Mouse (Mus musculus): ENCODE data around the gene Yju2.

The Yju2 gene

DNA sequence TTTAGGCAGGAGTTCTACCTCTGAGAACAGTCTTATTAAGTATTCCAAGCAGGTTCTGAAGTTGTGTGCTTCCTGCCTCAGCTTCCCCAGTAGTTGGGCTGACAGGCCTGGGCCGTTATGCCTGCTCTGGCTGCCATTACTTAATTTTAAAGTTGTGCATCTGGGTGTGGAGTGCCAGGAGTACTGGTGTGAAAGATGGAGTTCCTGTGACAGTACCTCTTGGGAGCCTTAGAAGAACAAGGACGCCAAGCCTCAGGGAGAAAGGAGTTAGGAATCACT, 51.0 kb downstream of the Yju2 start:
- TF ChIP-seq GATA4 (IDR thresholded peaks at IDR 0.05; ENCODE audit: insufficient replicate concordance, low read length): no peak

DNA sequence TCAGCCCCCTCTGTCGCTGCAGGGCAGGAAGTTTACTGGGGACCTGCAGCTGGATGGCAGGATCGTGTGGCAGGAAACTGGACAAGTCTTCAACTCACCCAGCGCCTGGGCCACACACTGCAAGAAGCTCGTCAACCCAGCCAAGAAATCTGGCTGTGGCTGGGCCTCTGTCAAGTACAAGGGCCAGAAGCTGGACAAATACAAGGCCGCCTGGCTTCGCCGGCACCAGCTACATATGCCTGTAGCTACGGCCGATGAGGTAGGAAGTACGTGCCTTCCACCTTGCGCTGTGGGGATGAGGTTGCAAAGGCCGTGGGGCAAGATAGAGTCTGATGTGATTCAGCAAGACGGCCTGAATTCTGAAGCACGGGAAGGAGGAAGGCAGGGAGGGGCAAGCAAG, 51.4 kb downstream of the Yju2 start:
- no peak for TF ChIP-seq GATA4 (IDR thresholded peaks at IDR 0.05; ENCODE audit: insufficient replicate concordance, low read length)

GRCm38 (mm10) chr17:56010681-56011080, 51.8 kb downstream of the Yju2 start:
- no peak for TF ChIP-seq GATA4 (IDR thresholded peaks at IDR 0.05; ENCODE audit: insufficient replicate concordance, low read length)

DNA sequence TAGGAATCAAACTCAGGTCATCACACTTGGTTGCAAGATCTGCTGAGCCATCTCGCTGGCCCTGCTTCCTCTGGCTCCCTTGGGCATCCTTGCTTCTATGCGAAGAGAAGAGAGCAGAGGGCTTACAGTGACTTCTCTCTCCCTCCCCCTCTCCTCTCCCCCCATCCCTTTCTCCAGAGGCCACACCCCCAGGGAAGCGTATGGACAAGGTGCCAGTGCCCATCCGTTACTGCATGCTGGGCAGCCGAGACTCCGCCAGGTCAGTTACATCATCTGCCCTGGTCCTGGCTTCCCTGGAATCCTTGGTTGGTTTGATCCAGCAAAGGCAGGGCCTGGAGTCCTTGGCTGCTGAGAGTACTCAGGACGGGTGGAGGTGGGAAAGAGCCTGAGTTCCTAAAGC, 52.5 kb downstream of the Yju2 start:
- no peak for TF ChIP-seq GATA4 (IDR thresholded peaks at IDR 0.05; ENCODE audit: insufficient replicate concordance, low read length)

- no peak for TF ChIP-seq GATA4 (IDR thresholded peaks at IDR 0.05; ENCODE audit: insufficient replicate concordance, low read length)
Observed at GRCm38 (mm10) chr17:56015293-56015692, 56.4 kb downstream of the Yju2 start.

DNA sequence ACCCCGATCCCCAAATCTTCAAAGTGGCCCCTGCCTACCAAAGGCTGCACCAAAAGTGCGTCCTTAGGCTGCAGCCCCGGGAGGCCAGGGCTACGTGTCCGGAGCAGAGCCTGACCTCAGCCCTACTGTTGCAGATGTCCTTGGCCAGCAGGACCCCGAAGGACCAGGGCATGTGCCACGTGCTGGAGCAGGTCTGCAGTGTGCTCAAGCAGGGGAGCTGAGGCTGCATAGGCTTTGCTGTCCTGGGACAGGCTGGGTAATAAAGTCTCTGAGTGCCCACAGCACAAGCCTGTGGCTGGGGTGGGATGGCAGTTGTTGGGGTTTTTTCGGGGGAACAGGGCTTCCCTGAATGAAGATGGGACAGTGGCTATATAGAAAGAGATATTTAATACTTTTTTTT, 57.5 kb downstream of the Yju2 start:
- no peak for TF ChIP-seq GATA4 (IDR thresholded peaks at IDR 0.05; ENCODE audit: insufficient replicate concordance, low read length)

DNA sequence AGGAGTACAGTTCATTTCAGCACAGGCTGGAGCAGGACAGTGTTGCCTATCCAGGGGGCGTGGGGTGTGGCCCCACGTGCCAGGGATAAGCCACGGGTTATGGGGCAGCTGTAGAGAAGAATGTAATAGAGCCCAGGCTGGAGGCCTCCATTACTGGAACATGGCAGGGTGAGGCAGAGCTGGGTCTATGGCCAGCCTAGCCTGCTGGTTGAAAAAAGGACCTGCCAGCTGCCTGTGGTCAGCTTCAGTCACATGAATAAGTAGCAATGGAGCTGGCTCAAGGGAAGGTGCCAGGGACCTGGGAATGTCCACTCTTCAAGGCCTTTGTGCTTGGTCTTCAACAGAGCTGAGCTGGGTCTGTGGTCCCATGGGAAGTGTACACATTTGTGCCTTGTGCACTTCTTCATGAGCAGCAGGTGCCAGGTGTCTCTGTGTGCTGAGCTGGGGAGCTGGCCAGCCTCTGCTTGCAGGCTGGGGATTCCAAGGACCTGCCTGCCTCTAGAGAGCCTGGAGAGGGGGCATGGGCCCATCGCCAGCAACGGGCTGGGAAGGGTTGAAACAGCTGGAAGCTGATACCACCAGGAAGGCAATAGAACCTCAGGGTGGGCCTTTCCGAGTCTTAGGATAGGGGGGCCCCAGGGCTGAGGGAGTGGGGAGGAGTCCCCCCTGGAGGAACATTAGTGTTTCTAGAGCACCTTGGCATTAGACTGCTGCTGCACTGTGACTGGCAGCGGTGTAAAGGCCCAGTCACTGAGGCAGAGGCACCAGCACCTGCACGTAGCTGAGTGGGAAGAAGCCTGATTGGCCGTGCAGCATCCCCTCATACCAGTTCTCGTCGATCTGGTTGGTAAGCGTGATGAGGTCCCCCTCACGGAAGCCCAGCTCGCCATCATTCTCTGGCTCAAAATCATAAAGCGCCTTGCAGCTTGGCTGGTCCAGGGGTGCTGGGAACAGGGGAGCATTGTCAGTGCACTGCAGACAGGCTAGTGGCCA, 58.2 kb downstream of the Yju2 start:
- no peak for TF ChIP-seq GATA4 (IDR thresholded peaks at IDR 0.05; ENCODE audit: insufficient replicate concordance, low read length)

DNA sequence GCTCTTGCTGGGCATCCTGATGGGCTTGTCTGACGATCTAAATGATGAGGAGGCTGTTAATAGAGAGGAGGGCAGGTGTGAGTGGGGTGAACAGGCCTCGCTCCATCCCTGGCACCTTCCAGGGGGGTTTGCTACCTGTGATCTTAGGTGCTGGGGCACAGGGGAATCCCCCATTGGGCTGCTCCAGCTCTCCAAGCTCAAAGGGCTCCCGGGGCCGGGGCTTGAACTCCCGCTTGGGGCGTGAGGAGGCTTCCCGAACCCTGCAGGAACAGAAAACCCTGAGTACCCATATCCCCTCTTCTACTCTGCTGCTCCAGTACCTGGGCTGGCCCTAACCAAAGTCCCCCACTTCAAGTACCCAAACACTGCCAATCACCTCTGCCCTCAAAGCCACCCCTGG, 58.9 kb downstream of the Yju2 start:
- TF ChIP-seq GATA4 (IDR thresholded peaks at IDR 0.05; ENCODE audit: insufficient replicate concordance, low read length): no peak
